Mouse (Mus musculus) megakaryocyte, embryonic 14.5 days (primary cell): ENCODE measurements around the gene Ppp6r3.

Source experiments
- FLI1 ChIP-seq: IDR thresholded peaks from 2 replicates; pipeline ENCODE4 v1.6.1; 2012; ENCODE audit warnings: low read length, inconsistent platforms, mixed read lengths
- GATA1 ChIP-seq: IDR thresholded peaks from 3 replicates; pipeline ENCODE4 v1.6.1; 2012; ENCODE audit warnings: mixed read lengths, low read length, inconsistent platforms, borderline replicate concordance

GRCm38 (mm10) chr19:3431066-3431465, 144.5 kb downstream of the Ppp6r3 start:
- TF ChIP-seq FLI1: no peak
- TF ChIP-seq GATA1: no peak
